Mouse (Mus musculus): ENCODE data around the gene Ptprg. TPM values are rescaled to one million over a fixed set of nuclear protein-coding genes. Genes with fewer than 3 reads are reported as not detected.

Gene Ptprg
- polyA plus RNA-seq, 1 experiment, result 16.6 TPM

DNA sequence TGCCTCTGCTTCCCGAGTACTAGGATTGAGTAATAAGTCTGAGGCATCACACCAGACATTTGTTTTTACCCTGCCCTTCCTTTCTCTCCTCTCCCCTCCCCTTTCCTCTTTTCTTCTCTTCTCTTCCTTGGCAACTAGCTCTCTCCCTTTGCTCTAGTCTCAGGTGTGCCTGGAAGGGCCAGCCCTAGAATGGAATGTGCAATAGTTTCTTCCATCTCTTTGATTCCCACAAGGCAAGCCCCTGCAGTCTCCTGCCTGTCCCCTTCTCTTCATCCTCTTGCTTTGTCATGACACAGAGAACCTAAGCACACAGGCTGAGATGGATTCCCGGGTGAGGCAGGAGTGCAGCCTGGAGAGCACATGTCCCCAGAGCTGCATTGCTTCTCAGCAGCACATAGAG lies 512.4 kb downstream of the Ptprg start:
- Histone ChIP-seq H3K79me2 (ENCODE audit: control insufficient read depth, insufficient read depth) (no peaks in the 10 kb centered on the region), H3K79me3 (ENCODE audit: low read depth) (no peaks in the 10 kb centered on the region), H3K4me3 (ENCODE audit: insufficient read depth, poor library complexity, severe bottlenecking) (no peak overlapping the region), H3ac (ENCODE audit: control insufficient read depth, insufficient read length, low read depth) (no peak overlapping the region), H3K36me3 (ENCODE audit: control insufficient read depth, insufficient read depth) (no peaks in the 10 kb centered on the region), H3K27me3 (ENCODE audit: control insufficient read depth, insufficient read depth, insufficient read length) (no peaks in the 10 kb centered on the region)
- TF ChIP-seq MYOG (IDR thresholded peaks at IDR 0.05; ENCODE audit: control insufficient read depth, extremely low read depth, insufficient read length), result no peak

DNA sequence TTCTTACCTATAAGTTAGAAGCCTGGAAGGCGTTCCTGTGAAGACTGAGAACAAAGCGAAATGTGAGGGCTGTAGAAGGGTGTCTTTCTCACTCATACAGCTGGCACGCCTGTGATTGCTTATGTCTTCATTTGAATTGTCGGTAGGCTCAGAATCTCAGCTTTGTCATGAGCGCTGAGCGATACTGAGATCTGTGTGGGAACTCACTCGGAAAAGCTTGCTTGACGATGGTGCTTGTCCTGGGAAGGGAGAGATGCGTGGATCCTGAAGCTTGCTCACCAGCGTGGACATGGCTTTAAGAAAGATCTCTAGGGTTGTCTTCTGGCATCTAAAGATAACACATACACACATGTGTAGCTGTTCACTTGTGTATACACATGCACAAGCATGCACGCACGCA lies 516.4 kb downstream of the Ptprg start:
- H3K36me3 ChIP-seq (ENCODE audit: control insufficient read depth, insufficient read depth), result no peaks in the 10 kb centered on the region
- no peaks in the 10 kb centered on the region for H3K79me3 ChIP-seq (ENCODE audit: low read depth)
- no peak overlapping the region for H3ac ChIP-seq (ENCODE audit: control insufficient read depth, insufficient read length, low read depth)
- no peaks in the 10 kb centered on the region for H3K79me2 ChIP-seq (ENCODE audit: control insufficient read depth, insufficient read depth)
- no peak overlapping the region for H3K4me3 ChIP-seq (ENCODE audit: insufficient read depth, poor library complexity, severe bottlenecking)
- no peak for TF ChIP-seq USF1 (IDR thresholded peaks at IDR 0.05; ENCODE audit: low read depth)
- no peak for TF ChIP-seq FOSL1 (IDR thresholded peaks at IDR 0.05; ENCODE audit: insufficient read depth, low read length, poor library complexity, severe bottlenecking)
- no peak for TF ChIP-seq CTCF (IDR thresholded peaks at IDR 0.05; ENCODE audit: control insufficient read depth, insufficient read depth, insufficient read length)
- no peak for TF ChIP-seq MYOG (IDR thresholded peaks at IDR 0.05; ENCODE audit: control insufficient read depth, extremely low read depth, insufficient read length)
- no peak for TF ChIP-seq MYOD1 (IDR thresholded peaks at IDR 0.05; ENCODE audit: control insufficient read depth, insufficient read length, low read depth)
- TF ChIP-seq MAX (IDR thresholded peaks at IDR 0.05), result no peak
- TF ChIP-seq CEBPB (IDR thresholded peaks at IDR 0.05; ENCODE audit: low read depth), result no peak
- H3K27me3 ChIP-seq (ENCODE audit: control insufficient read depth, insufficient read depth, insufficient read length), result no peaks in the 10 kb centered on the region

DNA sequence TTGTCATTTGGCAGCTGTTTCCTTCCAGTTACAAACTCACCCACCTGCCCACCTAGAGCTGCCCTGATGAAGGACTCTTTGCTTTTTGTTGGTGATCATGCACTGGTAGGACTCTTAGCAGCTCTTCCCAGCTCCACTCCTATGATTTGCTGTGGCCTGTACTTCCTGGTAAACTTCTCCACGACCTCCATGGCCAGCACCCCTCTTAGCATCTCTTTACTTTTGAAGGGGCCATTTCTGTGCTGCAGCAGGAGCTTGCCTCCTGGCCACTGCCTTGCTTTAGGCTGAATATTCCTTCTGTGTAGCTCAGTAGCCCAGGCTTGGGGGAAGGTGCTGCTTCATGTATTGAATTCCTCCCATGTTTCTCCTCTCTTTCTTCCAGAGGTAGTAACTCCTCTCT lies 517.0 kb downstream of the Ptprg start:
- Histone ChIP-seq H3K79me3 (ENCODE audit: low read depth) (no peaks in the 10 kb centered on the region), H3K27me3 (ENCODE audit: control insufficient read depth, insufficient read depth, insufficient read length) (no peaks in the 10 kb centered on the region), H3K36me3 (ENCODE audit: control insufficient read depth, insufficient read depth) (no peaks in the 10 kb centered on the region), H3ac (ENCODE audit: control insufficient read depth, insufficient read length, low read depth) (no peak overlapping the region), H3K4me3 (ENCODE audit: insufficient read depth, poor library complexity, severe bottlenecking) (no peak overlapping the region), H3K79me2 (ENCODE audit: control insufficient read depth, insufficient read depth) (no peaks in the 10 kb centered on the region)
- TF ChIP-seq USF1 (IDR thresholded peaks at IDR 0.05; ENCODE audit: low read depth) (no peak), MAX (IDR thresholded peaks at IDR 0.05) (no peak), CEBPB (IDR thresholded peaks at IDR 0.05; ENCODE audit: low read depth) (no peak), MYOD1 (IDR thresholded peaks at IDR 0.05; ENCODE audit: control insufficient read depth, insufficient read length, low read depth) (no peak), FOSL1 (IDR thresholded peaks at IDR 0.05; ENCODE audit: insufficient read depth, low read length, poor library complexity, severe bottlenecking) (no peak), CTCF (IDR thresholded peaks at IDR 0.05; ENCODE audit: control insufficient read depth, insufficient read depth, insufficient read length) (no peak), MYOG (IDR thresholded peaks at IDR 0.05; ENCODE audit: control insufficient read depth, extremely low read depth, insufficient read length) (no peak)

DNA sequence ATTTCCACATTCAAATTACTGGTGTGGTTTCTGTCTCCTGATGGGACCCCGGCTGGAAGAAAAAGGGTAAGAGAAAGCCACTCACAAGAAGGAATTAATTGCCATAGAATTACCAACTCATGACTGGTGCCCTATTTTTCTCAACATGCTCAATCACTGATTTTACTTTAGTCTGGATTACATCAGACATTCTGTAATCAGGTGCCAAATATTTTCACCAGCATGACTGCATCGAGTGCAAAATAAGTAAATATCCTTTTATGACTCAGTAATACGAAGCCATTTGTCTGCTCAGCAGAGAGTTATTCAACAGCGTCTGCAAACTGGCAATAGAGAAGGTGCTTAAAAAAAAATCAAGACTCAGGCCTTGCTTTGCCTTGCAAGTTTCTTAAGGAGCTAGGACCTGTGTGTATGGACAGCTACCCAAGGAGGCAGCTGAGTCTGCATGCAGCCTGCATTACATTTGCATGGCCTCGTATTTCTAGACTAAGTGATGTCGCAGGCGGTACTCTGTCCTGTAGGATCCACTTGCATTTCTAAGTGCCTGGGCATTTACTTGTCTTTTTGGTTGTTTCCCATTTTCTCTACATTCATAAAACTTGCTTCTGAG lies 517.6 kb downstream of the Ptprg start:
- H3K79me2 ChIP-seq (ENCODE audit: control insufficient read depth, insufficient read depth), result no peaks in the 10 kb centered on the region
- H3K79me3 ChIP-seq (ENCODE audit: low read depth), result no peaks in the 10 kb centered on the region
- no peak overlapping the region for H3ac ChIP-seq (ENCODE audit: control insufficient read depth, insufficient read length, low read depth)
- H3K36me3 ChIP-seq (ENCODE audit: control insufficient read depth, insufficient read depth), result no peaks in the 10 kb centered on the region
- no peak overlapping the region for H3K4me3 ChIP-seq (ENCODE audit: insufficient read depth, poor library complexity, severe bottlenecking)
- TF ChIP-seq MYOG (IDR thresholded peaks at IDR 0.05; ENCODE audit: control insufficient read depth, extremely low read depth, insufficient read length) (no peak), FOSL1 (IDR thresholded peaks at IDR 0.05; ENCODE audit: insufficient read depth, low read length, poor library complexity, severe bottlenecking) (no peak), CTCF (IDR thresholded peaks at IDR 0.05; ENCODE audit: control insufficient read depth, insufficient read depth, insufficient read length) (no peak), MYOD1 (IDR thresholded peaks at IDR 0.05; ENCODE audit: control insufficient read depth, insufficient read length, low read depth) (no peak), CEBPB (IDR thresholded peaks at IDR 0.05; ENCODE audit: low read depth) (no peak)
- no peaks in the 10 kb centered on the region for H3K27me3 ChIP-seq (ENCODE audit: control insufficient read depth, insufficient read depth, insufficient read length)

DNA sequence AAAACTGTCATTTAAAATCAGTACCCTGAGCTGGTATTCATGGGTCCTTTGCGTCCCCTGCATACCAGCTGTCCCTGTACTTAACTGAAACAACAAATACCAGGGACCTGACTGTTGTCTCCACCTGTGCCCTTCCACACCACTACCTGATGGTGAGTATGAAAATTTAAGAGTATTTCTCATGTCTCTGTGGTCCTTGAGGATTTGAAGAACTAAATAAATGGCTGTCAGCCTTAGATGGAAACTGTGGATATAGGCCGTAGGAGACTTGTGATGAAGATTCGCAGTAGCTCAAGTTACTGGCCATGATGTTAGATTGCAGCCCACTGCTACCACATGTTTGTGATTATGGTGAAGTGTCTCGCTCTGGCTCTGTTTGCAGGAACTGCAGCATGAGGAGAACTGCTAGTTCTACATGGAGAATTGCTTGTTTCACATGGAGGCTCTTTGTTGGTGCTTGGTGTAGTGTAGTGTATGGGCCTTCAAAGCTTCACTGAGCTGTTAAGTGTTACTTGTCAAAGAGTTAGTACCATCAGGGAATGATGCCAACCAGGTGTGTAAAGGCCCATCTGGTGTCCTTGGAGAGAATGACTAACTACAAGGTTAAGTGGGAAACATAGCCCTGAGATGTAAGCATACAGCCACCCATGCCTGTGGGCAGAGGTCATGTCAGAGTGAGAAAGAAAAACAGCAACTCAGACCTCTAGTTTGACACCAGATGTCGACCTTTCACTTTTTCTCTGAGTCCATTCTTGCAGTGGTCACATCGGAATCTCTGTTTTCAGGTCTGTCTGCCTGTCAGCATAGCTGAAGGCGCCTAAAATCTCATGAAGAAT lies 518.9 kb downstream of the Ptprg start:
- Histone ChIP-seq H3K4me3 (ENCODE audit: insufficient read depth, poor library complexity, severe bottlenecking) (no peak overlapping the region), H3ac (ENCODE audit: control insufficient read depth, insufficient read length, low read depth) (no peak overlapping the region), H3K79me3 (ENCODE audit: low read depth) (no peaks in the 10 kb centered on the region), H3K36me3 (ENCODE audit: control insufficient read depth, insufficient read depth) (no peaks in the 10 kb centered on the region), H3K79me2 (ENCODE audit: control insufficient read depth, insufficient read depth) (no peaks in the 10 kb centered on the region), H3K27me3 (ENCODE audit: control insufficient read depth, insufficient read depth, insufficient read length) (no peaks in the 10 kb centered on the region)
- TF ChIP-seq USF1 (IDR thresholded peaks at IDR 0.05; ENCODE audit: low read depth) (no peak), FOSL1 (IDR thresholded peaks at IDR 0.05; ENCODE audit: insufficient read depth, low read length, poor library complexity, severe bottlenecking) (no peak), MYOD1 (IDR thresholded peaks at IDR 0.05; ENCODE audit: control insufficient read depth, insufficient read length, low read depth) (no peak), MYOG (IDR thresholded peaks at IDR 0.05; ENCODE audit: control insufficient read depth, extremely low read depth, insufficient read length) (no peak), CTCF (IDR thresholded peaks at IDR 0.05; ENCODE audit: control insufficient read depth, insufficient read depth, insufficient read length) (no peak), CEBPB (IDR thresholded peaks at IDR 0.05; ENCODE audit: low read depth) (no peak), MAX (IDR thresholded peaks at IDR 0.05) (no peak)

All from C2C12 (cell line).